Mouse (Mus musculus) thymus, adult 2 months (tissue): Measurements from ENCODE around the gene Pla2g10. TPM values are rescaled to one million over a fixed set of nuclear protein-coding genes. Genes with fewer than 3 reads are reported as not detected.
"Not testable (repeated sequence)": the region's sequence is repeated elsewhere in the genome, so short reads cannot be mapped to it uniquely, and the experiment has no call there.

ENCODE experiments used
- DNase-seq: peaks from one replicate; pipeline ENCODE4 v3.0.0; 2021
- H3K27ac ChIP-seq: fragments of 200-500 bp; 2 replicates; pipeline ENCODE4 v1.5.1; 2012; ENCODE audit warnings: low read length, control low read depth; ENCODE audit not compliant: control insufficient read depth, insufficient read depth
- H3K27me3 ChIP-seq: fragments of 200-500 bp; 2 replicates; pipeline ENCODE4 v1.6.1; 2012; ENCODE audit warnings: mild to moderate bottlenecking, low read length, moderate library complexity, mixed read lengths; ENCODE audit not compliant: control insufficient read depth, insufficient read depth
- H3K36me3 ChIP-seq: fragments of 200-500 bp; 2 replicates; pipeline ENCODE4 v1.6.1; 2012; ENCODE audit warnings: mild to moderate bottlenecking, low read length, moderate library complexity; ENCODE audit not compliant: control insufficient read depth, insufficient read depth
- H3K4me1 ChIP-seq: fragments of 200-500 bp; replicated peaks from 2 replicates; pipeline ENCODE4 v1.6.1; 2012; ENCODE audit warnings: low read length; ENCODE audit not compliant: control insufficient read depth, insufficient read depth
- H3K4me3 ChIP-seq: fragments of 200-500 bp; 2 replicates; pipeline ENCODE4 v1.5.1; 2012; ENCODE audit warnings: mild to moderate bottlenecking, low read length, control low read depth, moderate library complexity; ENCODE audit not compliant: control insufficient read depth, insufficient read depth
- CTCF ChIP-seq: fragments of 200-500 bp; IDR thresholded peaks from 2 replicates; pipeline ENCODE4 v1.5.1; 2012; ENCODE audit warnings: mild to moderate bottlenecking, control low read depth, low read length, moderate library complexity, borderline replicate concordance; ENCODE audit not compliant: control insufficient read depth, poor library complexity, insufficient read depth; ENCODE audit errors: extremely low read depth
- POLR2A ChIP-seq: fragments of 200-500 bp; IDR thresholded peaks from 2 replicates; pipeline ENCODE4 v1.6.1; 2012; ENCODE audit warnings: mild to moderate bottlenecking, low read length, control low read depth, moderate library complexity; ENCODE audit not compliant: control insufficient read depth, poor library complexity, insufficient read depth; ENCODE audit errors: extremely low read depth
- whole genome bisulfite sequencing: fragments of 180-500 bp; shearing (Covaris S2); methylation state at CpG from one replicate; pipeline ENCODE4 v1.1.7; 2018; 5-methylcytosine and 5-hydroxymethylcytosine counted together
- polyA plus RNA-seq: library from polyadenylated mRNA; depleted of rRNA; stranded (reverse); fragments of >200 nt; gene quantifications from 2 replicates; pipeline ENCODE4 v1.2.3, GENCODE M21; 2012

The Pla2g10 gene
- polyA plus RNA-seq, 1 experiment, result 0.35 TPM

DNA sequence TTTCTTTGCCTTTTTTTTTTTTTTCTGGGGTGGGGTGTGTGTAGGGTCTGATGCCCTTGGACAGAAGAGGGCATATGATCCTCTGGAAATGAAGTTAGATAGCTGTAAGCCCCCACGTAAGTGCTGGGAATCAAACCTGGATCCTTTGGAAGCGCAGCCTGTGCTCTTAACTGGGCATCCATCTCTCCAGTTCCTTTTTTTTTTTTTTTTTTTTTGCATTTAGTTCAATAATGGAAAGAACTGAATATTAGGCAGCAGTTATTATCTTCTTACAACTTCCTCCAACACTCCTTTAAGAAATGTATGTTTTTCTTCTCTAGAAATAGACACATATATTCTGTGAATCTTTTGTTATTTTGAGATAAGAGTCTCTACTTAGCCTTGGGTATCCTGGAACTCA, 27.0 kb upstream of the Pla2g10 start:
- Histone ChIP-seq H3K27ac (no peak overlapping the region), H3K4me3 (no peak overlapping the region), H3K4me1 (no peaks in the 10 kb centered on the region; the same call in 1 of the 2 replicates), H3K27me3 (no peaks in the 10 kb centered on the region), H3K36me3 (no peaks in the 10 kb centered on the region)
- no peak for DNase-seq
- 98% methylated on average over 2 of the region's 2 CpGs for WGBS
- TF ChIP-seq CTCF (no peak), POLR2A (no peak)

DNA sequence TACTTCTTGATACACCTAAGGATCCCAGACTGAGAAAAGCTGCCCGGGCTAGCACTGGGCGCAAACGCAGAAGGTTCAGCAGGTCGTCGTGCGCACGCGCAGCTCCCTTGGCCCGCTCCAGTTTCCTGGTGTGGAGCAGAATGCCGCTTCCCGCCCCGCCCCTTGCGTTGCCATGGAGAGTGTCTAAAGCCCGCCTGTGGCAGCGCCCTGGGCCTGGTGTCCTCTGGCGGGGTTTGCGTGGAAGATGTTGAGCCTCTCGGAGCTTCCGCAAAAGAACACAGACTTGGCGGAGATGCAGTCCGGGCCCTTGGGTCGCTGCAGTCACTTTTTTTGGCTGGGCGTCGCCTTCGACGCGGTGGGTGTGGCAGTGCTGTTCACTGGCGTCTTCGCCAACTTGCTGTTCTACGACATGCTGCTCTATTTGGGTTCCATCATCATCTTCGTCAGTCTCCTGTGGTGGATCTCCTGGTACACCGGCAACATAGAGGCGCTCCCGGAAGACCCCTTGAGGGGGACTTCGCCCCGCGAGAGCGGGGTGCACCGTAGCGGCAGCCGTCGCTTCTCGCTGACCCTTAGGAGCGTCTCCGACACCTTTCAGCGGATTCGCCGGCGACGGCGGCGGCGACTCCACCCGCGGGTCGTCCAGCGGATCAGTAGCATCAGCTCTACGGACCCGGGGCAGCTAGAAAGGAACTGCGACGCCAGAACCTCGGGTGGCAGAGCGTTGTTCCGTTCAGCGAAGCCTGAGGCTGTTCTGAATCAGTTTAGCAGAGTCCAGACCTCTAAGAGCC, 23.8 kb upstream of the Pla2g10 start:
- no peak overlapping the region for H3K27ac ChIP-seq
- H3K4me3 ChIP-seq, result peak overlapping the region; percentile 90
- H3K36me3 ChIP-seq, result no peaks in the 10 kb centered on the region
- no peaks in the 10 kb centered on the region; the same call in 1 of the 2 replicates for H3K4me1 ChIP-seq
- DNase-seq, result peak; percentile 92
- H3K27me3 ChIP-seq, result no peaks in the 10 kb centered on the region
- WGBS, result 1% methylated on average over 65 of the region's 65 CpGs
- TF ChIP-seq POLR2A (no peak), CTCF (no peak)

GRCm38 (mm10) chr16:13753986-13754385, 23.2 kb upstream of the Pla2g10 start:
- TF ChIP-seq CTCF (no peak), POLR2A (no peak)
- Histone ChIP-seq H3K4me1 (no peaks in the 10 kb centered on the region; the same call in 1 of the 2 replicates), H3K4me3 (no peak overlapping the region), H3K27ac (no peak overlapping the region), H3K36me3 (no peaks in the 10 kb centered on the region), H3K27me3 (no peaks in the 10 kb centered on the region)
- no peak for DNase-seq
- WGBS, result 34% methylated on average over 8 of the region's 8 CpGs

GRCm38 (mm10) chr16:13750626-13751025, 19.8 kb upstream of the Pla2g10 start:
- Histone ChIP-seq H3K4me1 (no peaks in the 10 kb centered on the region; the same call in 1 of the 2 replicates), H3K27ac (no peak overlapping the region), H3K4me3 (no peak overlapping the region), H3K27me3 (no peaks in the 10 kb centered on the region), H3K36me3 (no peaks in the 10 kb centered on the region)
- TF ChIP-seq POLR2A (no peak), CTCF (no peak)
- WGBS, result 94% methylated on average over 13 of the region's 13 CpGs
- DNase-seq, result no peak

GRCm38 (mm10) chr16:13749981-13750380, 19.2 kb upstream of the Pla2g10 start:
- H3K4me3 ChIP-seq, result no peak overlapping the region
- WGBS, result 84% methylated on average over 3 of the region's 3 CpGs
- H3K36me3 ChIP-seq, result no peaks in the 10 kb centered on the region
- H3K27ac ChIP-seq, result no peak overlapping the region
- H3K4me1 ChIP-seq, result no peaks in the 10 kb centered on the region; the same call in 1 of the 2 replicates
- no peak for DNase-seq
- no peaks in the 10 kb centered on the region for H3K27me3 ChIP-seq
- no peak for TF ChIP-seq CTCF
- no peak for TF ChIP-seq POLR2A

DNA sequence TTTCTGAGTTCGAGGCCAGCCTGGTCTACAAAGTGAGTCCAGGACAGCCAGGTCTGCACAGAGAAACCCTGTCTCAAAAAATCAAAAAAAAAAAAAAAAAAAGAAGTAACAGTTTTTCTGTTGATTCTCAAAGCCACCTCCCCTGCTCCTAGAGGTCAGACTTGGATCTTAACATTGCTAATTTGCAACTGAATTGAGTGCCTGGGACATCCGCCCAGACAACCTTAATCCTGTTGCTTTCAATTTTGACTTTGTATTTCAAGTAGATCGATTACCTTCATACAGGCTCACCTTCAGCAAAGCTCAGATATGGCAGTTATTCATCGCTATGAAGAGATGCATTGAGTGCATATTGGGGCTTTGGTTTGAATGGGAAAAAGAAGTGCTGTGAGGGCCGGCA, 18.5 kb upstream of the Pla2g10 start:
- TF ChIP-seq CTCF (no peak), POLR2A (no peak)
- 83% methylated on average over 5 of the region's 5 CpGs for WGBS
- no peaks in the 10 kb centered on the region for H3K4me1 ChIP-seq
- H3K27ac ChIP-seq, result no peak overlapping the region
- no peak overlapping the region for H3K4me3 ChIP-seq
- DNase-seq, result no peak
- no peaks in the 10 kb centered on the region for H3K36me3 ChIP-seq
- H3K27me3 ChIP-seq, result no peaks in the 10 kb centered on the region

DNA sequence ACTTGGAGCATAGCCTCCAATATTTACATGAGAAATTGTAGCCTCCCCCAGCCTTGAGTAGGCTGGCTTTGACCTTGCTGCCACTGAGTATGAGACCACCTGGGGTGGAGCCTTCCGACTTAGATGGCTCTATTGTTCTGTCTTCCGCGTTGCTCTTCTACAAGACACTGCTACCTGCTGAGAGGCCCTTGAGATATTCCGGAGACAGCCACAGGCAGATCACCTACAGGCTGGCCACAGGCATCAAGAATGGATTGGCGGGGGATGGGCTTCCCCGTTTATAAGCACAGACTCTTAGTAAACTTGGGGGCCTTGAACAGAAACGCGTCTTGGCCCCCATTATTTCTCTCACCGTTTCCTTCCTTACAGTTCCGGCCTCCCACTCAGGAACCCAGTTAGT, 18.0 kb upstream of the Pla2g10 start:
- 68% methylated on average over 10 of the region's 10 CpGs for WGBS
- not testable (repeated sequence) for H3K27me3 ChIP-seq, DNase-seq, H3K27ac ChIP-seq, H3K4me1 ChIP-seq, H3K4me3 ChIP-seq, H3K36me3 ChIP-seq
